In the genomic region with DNA sequence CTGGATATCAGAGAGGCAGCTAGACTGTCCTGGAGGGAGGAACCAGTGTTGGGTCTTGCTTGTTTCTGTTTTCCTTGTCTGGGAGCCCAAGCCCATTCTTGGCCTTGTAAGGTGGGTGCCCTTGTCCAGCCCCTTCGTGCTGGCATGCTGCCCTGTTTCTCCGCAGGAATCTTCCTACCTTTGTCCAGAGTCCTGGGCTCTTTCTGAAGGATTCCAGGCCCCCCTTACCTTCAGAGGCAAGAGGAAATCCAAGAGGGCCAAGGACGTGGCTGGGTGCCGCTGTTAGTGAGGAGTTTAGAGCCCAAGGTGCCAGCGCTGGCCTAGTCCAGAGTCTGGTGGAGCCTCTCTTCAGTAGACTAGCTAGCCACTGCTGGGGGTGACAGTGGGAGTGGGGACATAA, we compare ENCODE assay signal across 23 mouse cellular contexts. TPM values are rescaled to one million over a fixed set of nuclear protein-coding genes. Genes with fewer than 3 reads are reported as not detected.
DNase-seq lines count a peak whose midpoint lies in the region.
"Had no signal": no experiment of that assay in that cellular context is flagged by ENCODE, and none has a peak within 500 bp of the region (broad histone marks: within the 10 kb centered on the region; RNA-seq: fewer than 3 reads in every experiment).

No protein-coding gene starts in this region.

- peak; percentile 17 for DNase-seq in cerebellum, adult 11 months
- DNase-seq in cerebellum, postnatal 4 days (ENCODE audit: low spot score in 2 of 2), result no peak
- DNase-seq in heart, embryonic 10.5 days (ENCODE audit: low spot score), result no peak
- DNase-seq in heart, postnatal 4 days, result no peak
- DNase-seq in ovary, postnatal 36 days (ENCODE audit: low spot score), result peak; percentile 55
- DNase-seq in ovary, postnatal 10 days (ENCODE audit: low spot score), result no peak
- no peak for DNase-seq in left cerebral cortex, adult 9 months (ENCODE audit: low spot score in 2 of 2)
- DNase-seq: adrenal gland, postnatal 10 days; cerebellum, adult 9-10 months; forebrain, postnatal 0 days; gastrocnemius, postnatal 36 days; heart, postnatal 10 days; kidney, adult 18-20 months; lung, adult 18-20 months; lung, postnatal 14 days; midbrain, embryonic 14.5 days; thymus, postnatal 25 days had no signal

- H3K9me3 ChIP-seq in heart, embryonic 10.5 days, result no peaks in the 10 kb centered on the region
- H3K9me3 ChIP-seq: embryonic facial prominence, embryonic 10.5 days; heart, embryonic 12.5 days; neural tube, embryonic 12.5 days; stomach, embryonic 15.5 days had no signal

- no peak overlapping the region for H3K4me3 ChIP-seq in heart, embryonic 10.5 days
- H3K4me3 ChIP-seq: embryonic facial prominence, embryonic 10.5 days; heart, embryonic 12.5 days; neural tube, embryonic 12.5 days; stomach, embryonic 15.5 days had no signal

- peak overlapping the region; percentile 42; the same call in 1 of the 2 replicates for H3K27ac ChIP-seq in heart, embryonic 10.5 days
- H3K27ac ChIP-seq: embryonic facial prominence, embryonic 10.5 days; hindbrain, postnatal 0 days; neural tube, embryonic 12.5 days; stomach, embryonic 15.5 days had no signal

- no peaks in the 10 kb centered on the region for H3K27me3 ChIP-seq in heart, embryonic 10.5 days (ENCODE audit: insufficient read depth, poor library complexity, severe bottlenecking)
- H3K27me3 ChIP-seq: heart, embryonic 12.5 days; neural tube, embryonic 12.5 days; stomach, embryonic 15.5 days had no signal

- H3K36me3 ChIP-seq in heart, embryonic 10.5 days, result no peaks in the 10 kb centered on the region; the same call in 1 of the 2 replicates
- H3K36me3 ChIP-seq: embryonic facial prominence, embryonic 10.5 days; heart, embryonic 12.5 days; neural tube, embryonic 12.5 days; stomach, embryonic 15.5 days had no signal

- peaks cover 56% of the 10 kb centered on the region for H3K4me1 ChIP-seq in heart, embryonic 10.5 days

- WGBS in heart, embryonic 10.5 days, result 85% methylated on average over 5 of the region's 5 CpGs

RNA-seq across cellular contexts. Expression of a gene that starts 11.4 kb away (rescaled TPM):
- polyA plus RNA-seq in heart, embryonic 10.5 days (2016; fragmentation: Nextera tagmentation; extraction: Ambion mirVana), result 2.3 and 2.8 TPM in 2 replicates
- total RNA-seq in heart, postnatal 4 days (2021), result 10 to 100 TPM; 11.8 to 12.7 TPM

RNA-seq across cellular contexts. Expression of a gene that starts 12.6 kb away (rescaled TPM):
- polyA plus RNA-seq in heart, embryonic 10.5 days (2016; fragmentation: Nextera tagmentation; extraction: Ambion mirVana), result 0.36 TPM in 1 of 2 replicates, not detected in the other
- total RNA-seq in heart, postnatal 4 days (2021), result under 1 TPM in 1 of 2 experiments, not detected in 1; 0.47 TPM
- total RNA-seq: forebrain, postnatal 0 days; hindbrain, postnatal 0 days had no signal
- polyA plus RNA-seq: embryonic facial prominence, embryonic 10.5 days; hindbrain, postnatal 0 days; limb, embryonic 11.5 days; midbrain, embryonic 14.5 days had no signal

Comparison
In these comparisons a context has a peak if more than half of its experiments do, and no peak if none do; other contexts are left out.
1. DNase-seq: peak in cerebellum, adult 11 months (single experiment) and ovary, postnatal 36 days (single experiment); none in cerebellum, postnatal 4 days (0 of 2), heart, embryonic 10.5 days (single experiment), heart, postnatal 4 days (single experiment), ovary, postnatal 10 days (single experiment) and left cerebral cortex, adult 9 months (0 of 2).